Mouse (Mus musculus): ENCODE results near the gene Tbx21.

DNA sequence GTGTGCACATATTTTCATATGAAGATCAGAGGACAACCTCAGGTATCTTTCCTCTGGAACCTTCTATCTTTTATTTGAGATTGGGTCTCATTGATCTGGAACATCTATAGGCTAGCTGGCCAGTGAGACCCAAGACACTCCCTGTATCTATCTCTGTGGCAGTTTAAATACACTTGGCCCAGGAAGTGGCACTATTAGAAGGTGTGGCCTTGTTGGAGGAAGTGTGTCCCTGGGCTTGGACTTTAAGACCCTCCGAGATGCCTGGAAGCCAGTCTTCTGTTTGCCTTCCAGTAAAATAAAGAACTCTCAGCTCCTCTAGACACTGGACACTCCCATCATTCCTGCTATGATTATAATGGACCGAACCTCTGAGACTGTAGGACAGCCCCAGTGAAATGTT is 45.4 kb downstream of the Tbx21 start:
- TF ChIP-seq CTCF (IDR thresholded peaks at IDR 0.05) (no peak), EP300 (IDR thresholded peaks at IDR 0.05) (no peak)
